Mouse (Mus musculus) liver, embryonic 12.5 days (tissue): ENCODE measurements around the gene Dedd. TPM values are rescaled to one million over a fixed set of nuclear protein-coding genes. Genes with fewer than 3 reads are reported as not detected.
"Not testable (repeated sequence)": the region's sequence is repeated elsewhere in the genome, so short reads cannot be mapped to it uniquely, and the experiment has no call there.

Experiments used
- ATAC-seq: fragments of 200-750 bp; cut with Nextera tagmentation; 2 replicates; pipeline ENCODE4 v1.8.0; 2017; ENCODE audit warnings: moderate number of reproducible peaks, mild to moderate bottlenecking, moderate library complexity
- H3K27ac ChIP-seq: fragments of 300-500 bp; sonication (generic); 2 replicates; pipeline ENCODE4 v1.5.1; 2016; ENCODE audit warnings: mild to moderate bottlenecking
- H3K27me3 ChIP-seq: fragments of 300-500 bp; sonication (generic); replicated peaks from 2 replicates; pipeline ENCODE4 v1.6.1; 2016; ENCODE audit warnings: mild to moderate bottlenecking, moderate library complexity
- H3K36me3 ChIP-seq: fragments of 300-500 bp; sonication (generic); 2 replicates; pipeline ENCODE4 v1.6.1; 2016; ENCODE audit warnings: mild to moderate bottlenecking, moderate library complexity
- H3K4me1 ChIP-seq: fragments of 300-500 bp; sonication (generic); 2 replicates; pipeline ENCODE4 v1.6.1; 2016
- H3K4me2 ChIP-seq: fragments of 300-500 bp; sonication (generic); 2 replicates; pipeline ENCODE4 v1.6.1; 2016; ENCODE audit warnings: mild to moderate bottlenecking, moderate library complexity
- H3K4me3 ChIP-seq: fragments of 300-500 bp; sonication (generic); 2 replicates; pipeline ENCODE4 v1.5.1; 2016; ENCODE audit warnings: mild to moderate bottlenecking, moderate library complexity
- H3K9ac ChIP-seq: fragments of 300-500 bp; sonication (generic); 2 replicates; pipeline ENCODE4 v1.6.1; 2016; ENCODE audit warnings: mild to moderate bottlenecking, moderate library complexity
- H3K9me3 ChIP-seq: fragments of 300-500 bp; sonication (generic); replicated peaks from 2 replicates; pipeline ENCODE4 v1.6.1; 2016; ENCODE audit warnings: mild to moderate bottlenecking, moderate library complexity
- WGBS: fragments of 180-500 bp; shearing (Covaris S2); methylation state at CpG from one replicate; pipeline ENCODE4 v1.1.7; 2016; ENCODE audit not compliant: insufficient replicate concordance; 5-methylcytosine and 5-hydroxymethylcytosine counted together
- polyA plus RNA-seq: library from polyadenylated mRNA; unstranded; fragments of >200 nt; fragmentation: Nextera tagmentation; extraction: Ambion mirVana; gene quantifications from 2 replicates; pipeline ENCODE4 v1.2.1, GENCODE M21; 2016

The Dedd gene
- polyA plus RNA-seq, 1 experiment from 2014 or later: 26.1 TPM

DNA sequence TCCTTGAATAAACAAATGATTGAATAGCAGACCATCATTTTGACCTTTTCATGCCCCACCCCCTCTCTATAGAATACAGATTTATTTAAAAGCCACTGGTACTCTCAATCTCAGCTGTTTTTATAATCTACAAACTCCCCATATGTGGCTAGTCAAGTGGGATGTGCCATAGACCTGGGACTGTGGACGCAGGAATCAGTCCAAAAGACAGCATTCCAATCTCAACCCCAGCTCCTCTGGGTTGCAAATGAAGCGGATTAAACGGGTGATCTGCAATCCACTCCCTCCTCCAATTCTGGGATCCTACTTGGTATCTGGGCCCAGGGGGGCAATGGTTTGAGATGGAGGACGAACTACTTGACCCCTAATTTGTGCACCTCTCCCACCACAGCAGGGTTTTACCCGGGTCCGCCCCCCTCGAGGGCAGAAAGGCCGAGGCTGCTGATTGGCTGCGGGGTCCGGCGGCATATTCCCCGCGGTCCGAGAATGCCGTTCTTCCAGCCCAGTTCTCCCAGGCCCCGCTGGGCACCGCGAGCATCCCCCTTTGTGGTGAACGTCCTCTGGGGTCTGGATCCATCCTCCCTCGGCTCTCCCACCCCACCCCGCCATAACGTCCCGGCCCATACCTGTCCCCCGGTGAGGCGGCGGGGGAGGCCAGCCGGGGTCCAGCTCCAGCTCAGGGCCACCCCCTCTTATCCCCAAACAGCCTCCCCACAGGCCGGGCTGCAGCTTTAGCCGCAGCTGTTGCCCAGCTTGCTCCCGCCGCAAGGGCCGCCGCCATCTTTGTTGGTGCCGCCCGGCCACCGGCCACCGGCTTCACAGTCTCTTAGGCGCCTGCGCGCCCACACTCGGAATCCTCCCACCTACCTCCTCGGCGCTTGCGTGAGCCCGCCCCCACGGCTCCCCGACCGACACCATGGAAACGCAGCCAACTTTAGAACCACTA is 41.5 kb upstream of the Dedd start, which contains the start of gene Usp21:
Gene Usp21 (minus strand): TSS at position 856 of the 946 bp plus-strand sequence.
- peak; percentile 94 for ATAC-seq
- peaks cover 80% of the 10 kb centered on the region for H3K36me3 ChIP-seq
- no peaks in the 10 kb centered on the region for H3K9me3 ChIP-seq
- H3K27me3 ChIP-seq: no peaks in the 10 kb centered on the region
- H3K4me3 ChIP-seq: peak within 1 kb of the TSS; percentile 91
- peaks cover 66% of the 10 kb centered on the region for H3K4me1 ChIP-seq
- peak within 1 kb of the TSS; percentile 97 for H3K9ac ChIP-seq
- WGBS: under 1% methylated on average over 46 of the region's 49 CpGs
- peak within 1 kb of the TSS; percentile 85 for H3K27ac ChIP-seq
- peak within 1 kb of the TSS; percentile 88 for H3K4me2 ChIP-seq

DNA sequence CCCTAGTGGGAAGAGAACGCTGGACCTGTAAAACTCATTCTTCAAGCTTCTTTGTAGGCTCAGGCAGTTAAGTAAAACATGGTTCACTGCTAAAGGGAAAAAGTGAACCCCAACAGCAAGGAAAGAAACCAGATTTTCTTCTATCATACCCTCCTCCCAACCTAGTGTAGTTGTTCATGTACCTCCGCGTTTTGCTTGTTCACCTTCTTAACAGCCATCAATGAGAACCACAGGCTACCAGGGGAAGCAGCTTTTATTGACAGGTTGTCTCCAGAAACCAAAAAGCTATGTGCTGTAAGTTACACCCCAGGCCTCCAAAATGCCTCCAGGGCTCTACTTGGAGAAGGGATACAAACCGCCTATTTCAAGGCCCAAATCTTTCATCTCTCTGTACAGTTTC is 40.6 kb upstream of the Dedd start:
- WGBS: 56% methylated on average over 4 of the region's 4 CpGs
- no peaks in the 10 kb centered on the region for H3K9me3 ChIP-seq
- peak overlapping the region; percentile 88 for H3K4me2 ChIP-seq
- peak overlapping the region; percentile 97; the same call in 1 of the 2 replicates for H3K9ac ChIP-seq
- H3K27me3 ChIP-seq: no peaks in the 10 kb centered on the region
- ATAC-seq: no peak
- peaks cover 77% of the 10 kb centered on the region for H3K36me3 ChIP-seq
- H3K27ac ChIP-seq: peak overlapping the region; percentile 76
- peak overlapping the region; percentile 91 for H3K4me3 ChIP-seq
- peaks cover 66% of the 10 kb centered on the region for H3K4me1 ChIP-seq

DNA sequence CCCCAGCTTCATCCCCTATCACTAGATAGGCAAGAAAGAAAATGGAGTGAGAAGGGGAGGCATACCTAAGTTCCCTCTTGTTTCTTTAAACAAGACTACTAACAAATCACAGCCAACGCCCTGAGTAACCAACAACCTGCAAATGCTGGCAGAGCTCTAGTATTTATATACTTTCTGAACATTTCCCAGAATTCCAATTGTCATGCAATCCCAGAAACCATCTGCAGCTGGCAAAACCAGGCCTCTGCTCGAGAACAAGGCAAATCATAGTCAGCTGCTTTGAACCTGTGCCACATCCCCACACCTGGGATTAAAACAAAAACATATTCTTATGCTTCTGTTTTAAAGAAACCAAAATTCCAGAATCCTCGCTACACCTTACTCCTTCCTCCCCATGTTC is 35.6 kb upstream of the Dedd start:
- no peak overlapping the region for H3K27ac ChIP-seq
- no peak for ATAC-seq
- peaks cover 40% of the 10 kb centered on the region for H3K36me3 ChIP-seq
- no peak overlapping the region for H3K9ac ChIP-seq
- peak overlapping the region; percentile 68 for H3K4me2 ChIP-seq
- no peaks in the 10 kb centered on the region for H3K9me3 ChIP-seq
- 84% methylated on average over 3 of the region's 3 CpGs for WGBS
- peak overlapping the region; percentile 82 for H3K4me3 ChIP-seq
- peaks cover 29% of the 10 kb centered on the region for H3K27me3 ChIP-seq
- peaks cover 35% of the 10 kb centered on the region for H3K4me1 ChIP-seq

DNA sequence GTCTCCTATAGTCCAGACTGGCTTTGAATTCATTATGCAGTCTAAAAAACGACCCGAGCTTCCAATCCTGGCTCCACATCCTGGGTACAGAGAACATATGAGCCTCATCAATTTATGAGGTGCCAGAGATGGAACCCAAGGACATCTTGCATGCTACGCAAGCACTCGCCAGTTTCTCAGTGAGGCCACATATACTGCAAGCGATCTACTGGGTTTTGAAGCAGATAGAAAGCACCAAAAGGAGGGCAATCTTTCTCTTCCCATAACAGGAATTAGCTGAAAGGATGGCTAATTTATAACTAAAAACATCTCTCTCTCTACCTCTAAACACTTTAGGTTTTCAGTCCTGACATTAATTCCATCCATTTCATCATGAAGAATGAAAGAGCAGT is 35.0 kb upstream of the Dedd start:
- no peak for ATAC-seq
- 40% methylated on average over 5 of the region's 5 CpGs for WGBS

DNA sequence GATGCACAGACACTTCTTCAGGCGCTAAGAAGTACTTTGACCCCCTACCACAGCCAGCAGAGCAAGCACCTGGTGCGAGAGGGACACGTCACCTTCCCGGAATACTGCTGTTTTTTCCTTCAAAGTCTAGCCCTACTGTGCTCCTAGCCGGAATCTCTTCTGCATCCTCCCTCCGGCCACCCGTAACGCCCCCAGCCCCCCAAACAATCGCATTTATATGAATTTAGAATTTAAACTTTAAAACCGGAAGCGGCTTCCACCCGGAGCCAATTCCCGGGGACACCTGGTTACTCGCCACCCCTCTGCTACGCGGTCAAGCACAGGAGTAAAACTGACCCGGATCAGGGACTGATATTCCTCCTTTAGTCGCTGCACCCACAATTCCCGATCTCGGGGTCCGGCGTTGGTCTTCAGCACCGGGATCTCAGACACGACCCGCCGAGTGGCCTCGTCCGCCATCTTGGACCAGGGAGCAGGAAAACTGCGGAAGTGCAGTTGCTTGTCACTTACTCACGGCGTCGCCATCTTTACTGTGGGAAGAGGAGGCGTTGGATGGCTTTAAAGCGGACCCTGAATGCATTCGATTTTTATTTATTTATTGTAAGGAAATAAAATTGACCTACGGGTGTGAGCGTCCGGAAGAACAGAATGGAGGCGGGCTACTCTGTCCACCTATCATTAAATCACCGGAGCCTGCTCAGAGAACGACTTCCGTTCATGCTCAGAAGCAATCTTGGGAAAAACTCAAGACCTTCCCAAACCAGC is 34.5 kb upstream of the Dedd start, which contains the start of gene Ufc1:
Gene Ufc1 (minus strand): TSS at position 727 of the 765 bp plus-strand sequence.
- ATAC-seq: peak; percentile 68
- Histone ChIP-seq H3K4me3 (peak within 1 kb of the TSS; percentile 82), H3K36me3 (peaks cover 29% of the 10 kb centered on the region), H3K4me2 (peak within 1 kb of the TSS; percentile 68), H3K27me3 (peaks cover 36% of the 10 kb centered on the region), H3K4me1 (peaks cover 30% of the 10 kb centered on the region), H3K9ac (peak within 1 kb of the TSS; percentile 80), H3K27ac (peak within 1 kb of the TSS; percentile 88), H3K9me3 (no peaks in the 10 kb centered on the region)
- under 1% methylated on average over 42 of the region's 42 CpGs for WGBS

More for the DNA sequence above, 35.0 kb upstream of the Dedd start:
- peaks cover 34% of the 10 kb centered on the region for H3K27me3 ChIP-seq
- no peaks in the 10 kb centered on the region for H3K9me3 ChIP-seq
- peak overlapping the region; percentile 80 for H3K9ac ChIP-seq
- H3K4me2 ChIP-seq: peak overlapping the region; percentile 68
- H3K27ac ChIP-seq: peak overlapping the region; percentile 88
- H3K4me1 ChIP-seq: peaks cover 30% of the 10 kb centered on the region
- H3K36me3 ChIP-seq: peaks cover 35% of the 10 kb centered on the region
- H3K4me3 ChIP-seq: peak overlapping the region; percentile 82

DNA sequence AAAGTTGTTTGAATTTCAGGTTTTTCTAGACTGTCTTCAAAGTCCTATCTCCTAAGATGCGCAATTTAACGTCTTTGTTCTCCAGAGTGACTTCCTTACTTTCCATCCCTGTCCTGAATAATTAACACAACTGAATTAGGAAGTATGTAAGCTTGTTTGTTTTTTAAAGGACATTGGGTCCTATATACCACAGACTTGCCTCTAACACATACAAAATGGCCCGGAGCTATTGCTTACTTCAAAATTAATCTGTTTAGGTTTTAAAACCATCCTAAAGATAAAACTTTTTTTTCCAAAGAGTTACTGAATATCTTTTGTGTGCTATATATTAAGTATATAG is 33.9 kb upstream of the Dedd start:
- WGBS: 11% methylated on average over 3 of the region's 3 CpGs
- Histone ChIP-seq H3K4me3 (peak overlapping the region; percentile 82), H3K36me3 (peaks cover 23% of the 10 kb centered on the region), H3K9me3 (no peaks in the 10 kb centered on the region), H3K27me3 (peaks cover 36% of the 10 kb centered on the region), H3K4me1 (peaks cover 30% of the 10 kb centered on the region), H3K27ac (peak overlapping the region; percentile 88), H3K9ac (peak overlapping the region; percentile 80; the same call in 1 of the 2 replicates), H3K4me2 (peak overlapping the region; percentile 68)
- ATAC-seq: no peak

DNA sequence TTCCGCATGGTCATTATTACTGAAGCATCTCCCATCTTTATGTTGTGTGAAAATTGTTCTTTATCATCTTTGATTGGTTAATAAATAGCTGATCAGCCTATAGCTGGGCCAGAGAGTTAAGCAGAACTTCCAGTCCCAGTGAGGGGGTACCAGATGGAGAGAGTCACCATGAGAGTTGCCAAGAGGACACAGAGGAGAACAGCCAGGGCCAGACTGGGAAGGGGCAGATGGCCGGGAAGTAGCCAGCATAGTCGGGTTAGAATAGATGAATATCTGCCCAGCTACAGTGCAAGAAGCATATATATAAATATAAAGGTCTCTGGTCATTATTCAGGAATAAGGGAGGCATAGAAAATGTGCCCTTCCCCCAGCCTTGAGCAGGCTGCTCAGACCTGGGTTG is 30.7 kb upstream of the Dedd start:
- Histone ChIP-seq H3K4me2 (no peak overlapping the region), H3K36me3 (no peaks in the 10 kb centered on the region), H3K9me3 (no peaks in the 10 kb centered on the region), H3K4me1 (peaks cover 11% of the 10 kb centered on the region), H3K27me3 (peaks cover 36% of the 10 kb centered on the region), H3K4me3 (no peak overlapping the region), H3K27ac (no peak overlapping the region), H3K9ac (no peak overlapping the region)
- no peak for ATAC-seq
- 42% methylated on average over 3 of the region's 3 CpGs for WGBS

DNA sequence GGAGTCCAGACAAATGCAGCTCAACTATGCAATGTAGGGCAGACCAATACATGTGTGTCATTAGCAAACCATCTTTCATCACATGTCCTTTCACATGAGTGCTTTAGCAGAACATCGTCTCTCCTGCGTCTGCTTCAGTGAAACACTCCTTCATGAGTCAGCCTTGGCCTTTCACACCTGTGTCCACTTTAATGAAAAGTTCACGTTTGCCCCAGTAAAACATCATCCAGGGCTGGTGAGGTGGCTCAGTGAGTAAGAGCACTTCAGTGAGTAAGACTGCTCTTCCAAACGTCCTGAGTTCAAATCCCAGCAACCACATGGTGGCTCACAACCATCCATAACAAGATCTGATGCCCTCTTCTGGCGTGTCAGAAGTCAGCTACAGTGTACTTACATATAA is 22.8 kb upstream of the Dedd start:
- H3K9ac ChIP-seq, H3K9me3 ChIP-seq, H3K4me3 ChIP-seq, H3K4me1 ChIP-seq, H3K36me3 ChIP-seq, ATAC-seq, H3K4me2 ChIP-seq, H3K27ac ChIP-seq: not testable (repeated sequence)
- peaks cover 20% of the 10 kb centered on the region; the same call in 1 of the 2 replicates for H3K27me3 ChIP-seq
- WGBS: 56% methylated on average over 5 of the region's 5 CpGs

DNA sequence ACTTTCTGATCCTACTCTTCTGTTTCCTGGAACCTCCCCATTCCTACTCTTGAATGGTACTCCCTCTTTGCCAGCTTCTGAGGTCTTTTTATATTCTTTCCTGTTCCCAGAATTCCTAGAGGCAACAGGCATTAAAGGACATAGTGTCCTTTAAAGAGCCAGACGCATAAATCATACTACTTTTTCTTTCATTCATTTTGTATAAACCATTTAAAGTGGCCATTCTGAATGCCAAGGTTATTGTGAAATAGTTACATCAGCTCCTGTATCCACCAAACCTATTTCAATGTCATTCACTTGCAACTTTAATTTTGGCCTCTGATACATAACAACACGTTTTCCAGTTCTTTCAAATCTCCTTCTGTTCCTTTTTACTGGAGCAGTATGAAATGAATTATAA is 19.6 kb upstream of the Dedd start:
- no peak overlapping the region for H3K4me2 ChIP-seq
- H3K27ac ChIP-seq: no peak overlapping the region
- no peak overlapping the region for H3K4me3 ChIP-seq
- no peaks in the 10 kb centered on the region for H3K4me1 ChIP-seq
- no peaks in the 10 kb centered on the region for H3K36me3 ChIP-seq
- H3K9me3 ChIP-seq: no peaks in the 10 kb centered on the region
- 38% methylated on average over 2 of the region's 2 CpGs for WGBS
- H3K27me3 ChIP-seq: peaks cover 20% of the 10 kb centered on the region; the same call in 1 of the 2 replicates
- ATAC-seq: no peak
- H3K9ac ChIP-seq: no peak overlapping the region

DNA sequence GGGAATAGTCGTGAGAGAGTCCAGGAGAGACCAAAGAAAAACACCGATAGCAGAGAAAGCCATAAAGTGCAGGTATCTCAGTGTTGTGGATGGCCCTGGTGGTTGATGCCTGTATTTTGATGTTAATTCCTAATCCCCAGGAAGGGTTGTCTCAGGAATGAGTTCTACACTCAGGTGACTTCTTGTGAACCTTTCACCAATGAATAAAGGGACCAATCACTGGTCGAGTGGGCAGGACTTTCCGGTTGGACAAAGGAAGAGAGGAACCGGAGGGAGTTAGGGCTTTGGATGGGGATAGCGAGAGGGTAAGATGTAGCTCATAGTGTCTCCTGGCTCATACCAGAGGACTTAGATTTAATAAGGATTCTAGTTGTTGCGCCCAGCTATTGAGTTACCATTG is 9.2 kb upstream of the Dedd start:
- 34% methylated on average over 7 of the region's 7 CpGs for WGBS
- no peak overlapping the region for H3K9ac ChIP-seq
- H3K27me3 ChIP-seq: no peaks in the 10 kb centered on the region
- no peak for ATAC-seq
- no peak overlapping the region for H3K27ac ChIP-seq
- H3K9me3 ChIP-seq: no peaks in the 10 kb centered on the region
- H3K4me1 ChIP-seq: peaks cover 6% of the 10 kb centered on the region
- H3K36me3 ChIP-seq: peaks cover 6% of the 10 kb centered on the region; the same call in 1 of the 2 replicates
- no peak overlapping the region for H3K4me2 ChIP-seq
- H3K4me3 ChIP-seq: no peak overlapping the region

DNA sequence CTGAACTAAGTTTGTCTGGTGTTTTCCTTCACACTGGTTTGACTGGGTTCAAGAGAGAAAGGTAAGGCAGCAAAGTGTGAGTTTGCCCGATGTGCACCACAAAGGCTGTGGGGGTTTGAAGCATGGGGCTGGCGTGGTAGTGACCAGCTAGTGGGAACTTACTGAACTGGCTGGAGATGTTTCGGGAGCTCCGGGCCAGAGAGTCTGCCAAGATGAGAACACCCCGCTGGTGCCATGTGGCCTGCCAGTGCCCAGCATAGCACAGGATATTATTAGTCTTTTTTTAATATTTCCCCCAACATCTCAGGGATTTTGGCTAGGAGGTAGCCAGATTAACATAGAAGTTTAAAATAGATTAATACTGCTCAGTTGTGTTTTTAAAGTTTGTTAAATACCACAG is 8.8 kb upstream of the Dedd start:
- Histone ChIP-seq H3K36me3 (peaks cover 9% of the 10 kb centered on the region; the same call in 1 of the 2 replicates), H3K27ac (no peak overlapping the region), H3K4me3 (no peak overlapping the region), H3K27me3 (no peaks in the 10 kb centered on the region), H3K9me3 (no peaks in the 10 kb centered on the region), H3K4me1 (peaks cover 6% of the 10 kb centered on the region), H3K9ac (no peak overlapping the region), H3K4me2 (no peak overlapping the region)
- 46% methylated on average over 5 of the region's 5 CpGs for WGBS
- no peak for ATAC-seq

DNA sequence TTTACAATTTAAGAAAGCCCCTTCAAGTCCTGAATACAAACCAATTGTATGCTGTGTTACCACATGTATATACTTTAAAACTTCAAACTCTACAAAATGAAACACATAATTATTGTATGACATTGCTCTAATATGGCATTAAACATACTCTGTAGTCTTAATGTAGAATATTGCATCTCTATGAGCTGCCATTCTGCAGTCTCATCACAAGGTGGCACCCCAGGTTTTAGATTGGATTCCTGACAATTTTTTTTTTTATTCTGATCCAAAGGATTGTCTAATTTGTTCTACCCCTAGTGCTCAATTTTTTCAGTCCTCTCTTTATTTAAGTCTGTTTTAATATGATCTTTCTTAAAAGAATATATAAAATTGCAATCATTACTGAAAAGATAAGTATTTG is 7.5 kb upstream of the Dedd start:
- H3K27ac ChIP-seq: no peak overlapping the region
- H3K4me2 ChIP-seq: no peak overlapping the region

More for the DNA sequence above, 7.5 kb upstream of the Dedd start:
- peaks cover 19% of the 10 kb centered on the region; the same call in 1 of the 2 replicates for H3K36me3 ChIP-seq
- no peak overlapping the region for H3K4me3 ChIP-seq
- H3K4me1 ChIP-seq: peaks cover 16% of the 10 kb centered on the region
- H3K9me3 ChIP-seq: no peaks in the 10 kb centered on the region
- no peak for ATAC-seq
- H3K9ac ChIP-seq: no peak overlapping the region
- no peaks in the 10 kb centered on the region for H3K27me3 ChIP-seq
